Mouse (Mus musculus): ENCODE measurements around the gene C530008M17Rik. TPM values are rescaled to one million over a fixed set of nuclear protein-coding genes. Genes with fewer than 3 reads are reported as not detected.

C530008M17Rik gene
- total RNA-seq, 4 experiments from 2014 or later = 8.3 to 9.8 (median 8.7) TPM

GRCm38 (mm10) chr5:76839786-76840185, 183.5 kb downstream of the C530008M17Rik start:
- no peak for DNase-seq

- no peak for DNase-seq
Observed at GRCm38 (mm10) chr5:76841859-76842258, 185.5 kb downstream of the C530008M17Rik start.

- peak; percentile 45 for DNase-seq
Observed at GRCm38 (mm10) chr5:76843448-76843847, 187.1 kb downstream of the C530008M17Rik start.

- DNase-seq = peak; percentile 33
Observed at GRCm38 (mm10) chr5:76843851-76844419, 187.6 kb downstream of the C530008M17Rik start.

GRCm38 (mm10) chr5:76844618-76845186, 188.4 kb downstream of the C530008M17Rik start:
- DNase-seq = no peak

GRCm38 (mm10) chr5:76847106-76847505, 190.8 kb downstream of the C530008M17Rik start:
- DNase-seq = peak; percentile 33

- DNase-seq = no peak
Observed at GRCm38 (mm10) chr5:76851316-76851715, 195.0 kb downstream of the C530008M17Rik start.

- peak; percentile 60 for DNase-seq
Observed at GRCm38 (mm10) chr5:76853549-76853948, 197.2 kb downstream of the C530008M17Rik start.

GRCm38 (mm10) chr5:76855829-76856600, 199.7 kb downstream of the C530008M17Rik start:
- DNase-seq = no peak

GRCm38 (mm10) chr5:76857103-76858015, 201.0 kb downstream of the C530008M17Rik start:
- no peak for DNase-seq

GRCm38 (mm10) chr5:76858444-76858843, 202.1 kb downstream of the C530008M17Rik start:
- no peak for DNase-seq

GRCm38 (mm10) chr5:76866819-76867218, 210.5 kb downstream of the C530008M17Rik start:
- DNase-seq = no peak

GRCm38 (mm10) chr5:76868693-76869286, 212.5 kb downstream of the C530008M17Rik start:
- no peak for DNase-seq

GRCm38 (mm10) chr5:76869553-76869952, 213.2 kb downstream of the C530008M17Rik start:
- DNase-seq = no peak

- no peak for DNase-seq
Observed at GRCm38 (mm10) chr5:76876106-76876758, 219.9 kb downstream of the C530008M17Rik start.

GRCm38 (mm10) chr5:76884107-76884506, 227.8 kb downstream of the C530008M17Rik start:
- DNase-seq = no peak

GRCm38 (mm10) chr5:76887011-76887410, 230.7 kb downstream of the C530008M17Rik start:
- no peak for DNase-seq

GRCm38 (mm10) chr5:76892608-76893007, 236.3 kb downstream of the C530008M17Rik start:
- DNase-seq = no peak

GRCm38 (mm10) chr5:76893084-76893483, 236.8 kb downstream of the C530008M17Rik start:
- no peak for DNase-seq

GRCm38 (mm10) chr5:76902131-76902530, 245.8 kb downstream of the C530008M17Rik start:
- no peak for DNase-seq

GRCm38 (mm10) chr5:76904713-76905404, 248.5 kb downstream of the C530008M17Rik start:
- no peak for DNase-seq
